Comparison of ENCODE assay signal across 8 mouse cellular contexts in genomic region chr2:128126591-128127051, GRCm38 (mm10). TPM values are rescaled to one million over a fixed set of nuclear protein-coding genes. Genes with fewer than 3 reads are reported as not detected.
DNase-seq lines count a peak whose midpoint lies in the region; ATAC-seq lines count a peak whose summit lies in the region.

No protein-coding gene starts in this region.

- H3K36me3 ChIP-seq in limb, embryonic 12.5 days = peaks cover 22% of the 10 kb centered on the region
- no peaks in the 10 kb centered on the region for H3K36me3 ChIP-seq in midbrain, embryonic 16.5 days (ENCODE audit: control insufficient read depth, insufficient read depth, low read length)

- peaks cover 52% of the 10 kb centered on the region for H3K4me1 ChIP-seq in limb, embryonic 12.5 days (replicated peaks)
- peaks cover 40% of the 10 kb centered on the region for H3K4me1 ChIP-seq in midbrain, embryonic 16.5 days (ENCODE audit: control insufficient read depth, insufficient read depth, low read length)

- peak overlapping the region; percentile 84 for H3K9ac ChIP-seq in limb, embryonic 12.5 days (replicated peaks)
- peak overlapping the region; percentile 71 for H3K9ac ChIP-seq in midbrain, embryonic 16.5 days (ENCODE audit: low read depth, low read length)

- peak overlapping the region; percentile 76 for H3K4me3 ChIP-seq in limb, embryonic 12.5 days (replicated peaks)
- H3K4me3 ChIP-seq in midbrain, embryonic 16.5 days (ENCODE audit: low read depth, low read length) = peak overlapping the region; percentile 74

- WGBS in limb, embryonic 12.5 days = under 1% methylated on average over 35 of the region's 35 CpGs
- under 1% methylated on average over 35 of the region's 35 CpGs for WGBS in midbrain, embryonic 16.5 days

- peak overlapping the region; percentile 97 for H3K4me2 ChIP-seq in limb, embryonic 12.5 days
- peak overlapping the region; percentile 99 for H3K4me2 ChIP-seq in midbrain, embryonic 16.5 days (ENCODE audit: low read length)

- peaks cover 35% of the 10 kb centered on the region for H3K27me3 ChIP-seq in limb, embryonic 12.5 days
- peaks cover 20% of the 10 kb centered on the region for H3K27me3 ChIP-seq in midbrain, embryonic 16.5 days (ENCODE audit: control insufficient read depth, insufficient read depth, low read depth, low read length)

- 0 out of 2 replicates have a peak, but pooled peaks have one; percentile 1 for ATAC-seq in cerebellum, adult (ENCODE audit: insufficient number of reproducible peaks, low FRiP score, low TSS enrichment)
- ATAC-seq in limb, embryonic 12.5 days (ENCODE audit: insufficient number of reproducible peaks, insufficient read depth, low FRiP score, low TSS enrichment, low read depth) = peak; percentile 3; the same call in 1 of the 2 replicates
- ATAC-seq in midbrain, embryonic 16.5 days = peak; percentile 19
- ATAC-seq in frontal cortex, adult (ENCODE audit: low TSS enrichment) = no peak

- H3K9me3 ChIP-seq in limb, embryonic 12.5 days = no peaks in the 10 kb centered on the region
- no peaks in the 10 kb centered on the region for H3K9me3 ChIP-seq in midbrain, embryonic 16.5 days (replicated peaks; ENCODE audit: control insufficient read depth, low read length, poor library complexity, severe bottlenecking)

- DNase-seq in cerebellum, adult 11 months = no peak
- peak; percentile 15 to 33 for DNase-seq in right cerebral cortex, adult 2 months (ENCODE audit: low spot score in 2 of 2)
- DNase-seq in right cerebral cortex, postnatal 14 days = no peak
- peak; percentile 42 for DNase-seq in gastrocnemius, postnatal 25 days

- H3K27ac ChIP-seq in limb, embryonic 12.5 days = peak overlapping the region; percentile 94
- no peak overlapping the region; the same call in 1 of the 2 replicates for H3K27ac ChIP-seq in midbrain, embryonic 16.5 days (ENCODE audit: low read length)

RNA-seq across cellular contexts. Expression of gene Bcl2l11, which starts 0.8 kb away (rescaled TPM):
- 1 to 10 TPM; 2.4 to 5.1 TPM for total RNA-seq in gastrocnemius, postnatal 25 days (2021)
- polyA plus RNA-seq in limb, embryonic 12.5 days (2016; fragmentation: Nextera tagmentation; extraction: Ambion mirVana) = 29.9 and 33.5 TPM in 2 replicates
- 7.4 and 9.4 TPM in 2 replicates for polyA plus RNA-seq in midbrain, embryonic 16.5 days (2015; fragmentation: Nextera tagmentation; extraction: Ambion mirVana)

Comparison
In these comparisons a context has a peak if more than half of its experiments do, and no peak if none do; other contexts are left out.
1. DNase-seq: peak in right cerebral cortex, adult 2 months (2 of 2) and gastrocnemius, postnatal 25 days (single experiment); none in cerebellum, adult 11 months (single experiment) and right cerebral cortex, postnatal 14 days (single experiment).